Mouse (Mus musculus) small intestine, adult 2 months (tissue): Measurements from ENCODE around the gene Sipa1l3.

Experiments
- CTCF ChIP-seq: fragments of 200-500 bp; IDR thresholded peaks from 2 replicates; pipeline ENCODE4 v1.5.1; 2012; ENCODE audit warnings: low read depth, mild to moderate bottlenecking, control low read depth, inconsistent platforms, low read length, moderate library complexity, mixed read lengths; ENCODE audit not compliant: insufficient replicate concordance, insufficient read length; ENCODE audit errors: extremely low read depth
- POLR2A ChIP-seq: fragments of 200-500 bp; IDR thresholded peaks from 2 replicates; pipeline ENCODE4 v1.6.1; 2012; ENCODE audit warnings: low read depth, mild to moderate bottlenecking, control low read depth, inconsistent platforms, low read length, moderate library complexity

DNA sequence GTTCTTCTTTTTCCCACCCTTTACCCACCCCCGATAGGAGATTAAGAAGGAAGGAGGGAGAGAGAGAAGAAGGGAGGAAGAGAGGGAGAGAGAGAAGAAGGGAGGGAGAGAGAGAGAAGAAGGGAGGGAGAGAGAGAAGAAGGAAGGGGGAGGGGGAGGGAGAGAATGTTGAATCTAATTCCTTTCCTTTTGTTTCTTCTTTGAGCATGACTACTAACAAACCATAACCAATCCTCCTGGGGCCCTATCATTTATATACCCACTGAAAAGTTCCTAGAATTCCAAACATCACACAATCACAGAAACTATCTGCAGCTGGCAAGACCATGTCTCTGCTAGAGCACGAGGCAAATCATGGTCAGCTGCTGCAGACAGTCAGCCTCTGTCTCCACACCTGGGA, 32.7 kb downstream of the Sipa1l3 start:
- no peak for TF ChIP-seq POLR2A
- TF ChIP-seq CTCF, result no peak
